Mouse (Mus musculus) heart, postnatal 0 days (tissue): ENCODE data around the gene Tulp4.

Experiments
- CTCF ChIP-seq: IDR thresholded peaks from 2 replicates; pipeline ENCODE4 v1.5.1; 2016; ENCODE audit warnings: antibody characterized with exemption, control low read depth, low read depth
- EP300 ChIP-seq: IDR thresholded peaks from 2 replicates; pipeline ENCODE4 v1.6.1; 2016; ENCODE audit warnings: antibody characterized with exemption, low read depth

GRCm38 (mm10) chr17:6066021-6066420, 40.2 kb upstream of the Tulp4 start:
- TF ChIP-seq CTCF: no peak
- TF ChIP-seq EP300: no peak
